Mouse (Mus musculus): ENCODE data around the gene Sfmbt1.

The Sfmbt1 gene

DNA sequence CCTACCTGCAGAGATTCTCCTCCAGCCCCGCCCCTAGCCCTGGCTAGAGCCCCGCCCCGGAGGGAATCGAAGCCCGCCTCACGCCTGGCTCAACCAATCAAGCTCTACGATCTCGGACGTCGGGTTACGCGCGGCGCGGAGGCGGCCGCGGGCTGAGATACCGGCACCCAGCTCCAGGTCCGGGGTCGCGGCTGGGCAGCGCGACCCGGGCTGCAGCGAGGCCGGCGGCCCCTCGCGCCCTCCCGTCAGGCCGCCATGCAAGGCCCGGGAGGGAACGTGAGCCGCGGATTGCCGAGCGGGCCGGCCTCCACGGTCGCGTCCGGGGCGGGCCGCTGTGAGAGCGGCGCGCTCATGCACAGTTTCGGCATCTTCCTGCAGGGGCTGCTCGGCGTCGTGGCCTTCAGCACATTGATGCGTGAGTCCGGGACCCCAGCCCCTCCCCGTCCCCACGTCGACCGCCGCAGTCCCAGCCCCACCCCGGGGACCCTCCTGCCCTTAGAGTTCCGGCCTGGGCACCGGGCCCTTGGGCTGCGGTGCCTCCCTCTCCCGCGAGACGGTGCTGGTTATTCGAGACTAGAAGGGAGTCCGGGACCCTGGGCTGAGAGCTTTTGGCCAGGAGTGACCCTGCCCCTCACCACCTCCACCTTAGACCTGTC, 111.0 kb downstream of the Sfmbt1 start, which contains the start of gene Tmem110:
Gene Tmem110 (plus strand): TSS at position 115 of the 656 bp plus-strand sequence.
- peak; percentile 73 to 76 for DNase-seq (ENCODE audit: low spot score in 2 of 2)

DNA sequence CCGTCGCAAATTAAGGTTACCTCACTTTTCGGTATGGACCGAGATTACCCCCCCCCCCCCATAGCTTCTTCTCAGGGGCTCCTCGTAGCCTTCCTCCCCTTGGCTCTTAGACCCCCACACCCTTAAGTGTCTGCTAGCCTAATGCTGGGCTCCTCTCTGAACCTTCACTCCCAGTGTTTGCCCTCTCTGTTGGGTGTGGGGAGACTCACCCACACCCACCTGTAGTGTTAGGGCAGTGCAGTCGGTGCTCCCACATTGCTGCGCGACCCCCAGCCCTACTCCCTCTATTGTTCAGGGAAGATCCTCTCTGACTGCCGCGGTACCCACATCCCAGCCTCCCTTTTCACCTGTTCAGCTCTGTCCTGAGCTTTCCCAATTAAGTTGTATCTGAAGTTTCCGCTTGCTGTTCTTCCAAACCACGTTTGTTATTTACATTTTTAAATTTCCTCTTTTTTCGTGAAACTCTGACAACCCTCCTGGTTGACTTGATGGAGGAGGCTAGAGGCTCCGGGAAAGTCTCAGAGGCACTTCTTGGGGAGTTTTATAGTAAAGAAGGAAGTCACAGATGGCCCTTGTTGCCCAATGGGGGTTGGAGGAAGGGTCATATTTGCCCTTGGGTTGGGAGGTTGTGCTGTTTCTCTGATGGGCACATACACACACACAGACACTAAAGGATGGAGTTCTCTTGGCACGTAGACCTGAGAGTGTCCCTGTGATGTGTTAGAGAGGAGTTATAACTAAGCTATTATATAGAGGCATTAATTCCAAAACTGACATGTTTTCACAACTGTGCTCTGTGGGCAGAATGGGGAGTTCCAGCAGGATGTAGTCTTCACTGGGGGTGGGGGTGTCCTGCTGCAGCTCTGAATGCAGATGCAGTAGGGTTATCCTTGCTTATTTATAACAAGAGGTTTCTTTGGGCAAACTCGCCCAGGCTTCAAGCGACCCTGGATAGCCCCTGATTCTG, 111.8 kb downstream of the Sfmbt1 start:
- no peak for DNase-seq (ENCODE audit: low spot score in 2 of 2)

DNA sequence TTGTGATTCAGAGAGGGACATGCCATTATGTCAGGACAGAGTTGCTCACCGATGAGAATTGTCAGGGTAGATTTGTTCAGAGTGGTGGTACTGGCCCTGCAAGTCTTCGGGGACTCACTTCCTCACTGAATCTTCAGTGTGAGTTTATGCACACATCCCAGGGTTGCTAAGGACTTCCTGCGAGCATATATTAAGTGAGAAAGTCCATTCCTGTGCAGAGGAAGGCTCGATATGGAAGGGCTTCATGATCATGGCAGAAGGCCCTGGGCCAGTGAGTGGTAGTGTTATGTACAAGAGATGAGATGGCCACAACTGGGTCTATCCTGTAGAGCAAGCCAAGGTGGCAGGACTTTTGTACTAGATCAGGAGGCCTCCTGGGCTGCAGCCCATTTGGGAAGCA, 112.8 kb downstream of the Sfmbt1 start:
- no peak for DNase-seq (ENCODE audit: low spot score in 2 of 2)

GRCm38 (mm10) chr14:30828077-30828476, 113.4 kb downstream of the Sfmbt1 start:
- no peak for DNase-seq (ENCODE audit: low spot score in 2 of 2)

- DNase-seq (ENCODE audit: low spot score in 2 of 2) = no peak
These were observed 114.2 kb downstream of the Sfmbt1 start for GRCm38 (mm10) chr14:30828635-30829460.

DNA sequence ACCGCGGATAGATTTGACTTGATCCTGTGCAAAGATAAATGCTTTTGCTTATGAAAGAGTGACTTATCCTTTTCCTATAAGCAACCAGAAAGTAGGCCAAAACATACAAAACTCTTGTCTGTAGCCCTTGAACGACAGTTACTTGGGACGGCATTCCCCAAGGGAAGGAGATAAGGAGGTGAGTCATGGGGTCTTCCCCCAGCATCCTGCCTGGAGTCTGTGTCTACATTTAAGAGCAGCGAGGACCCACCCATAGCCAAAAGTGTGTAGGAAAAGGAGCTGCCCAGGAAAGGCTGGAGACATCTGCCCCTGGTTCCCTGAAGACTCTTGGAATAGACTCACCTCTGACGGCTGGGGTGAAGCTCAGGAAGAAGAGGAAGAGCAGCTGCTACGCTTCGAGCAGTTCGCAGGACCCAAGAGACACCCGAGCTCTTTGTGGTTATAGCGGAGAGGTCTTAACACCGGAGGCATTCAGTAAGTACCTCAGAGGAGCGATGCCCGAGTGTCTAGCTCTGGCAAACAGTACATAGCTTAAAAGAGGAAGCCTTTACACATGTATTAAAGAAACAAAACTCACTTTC, 122.9 kb downstream of the Sfmbt1 start:
- no peak for DNase-seq (ENCODE audit: low spot score in 2 of 2)

DNA sequence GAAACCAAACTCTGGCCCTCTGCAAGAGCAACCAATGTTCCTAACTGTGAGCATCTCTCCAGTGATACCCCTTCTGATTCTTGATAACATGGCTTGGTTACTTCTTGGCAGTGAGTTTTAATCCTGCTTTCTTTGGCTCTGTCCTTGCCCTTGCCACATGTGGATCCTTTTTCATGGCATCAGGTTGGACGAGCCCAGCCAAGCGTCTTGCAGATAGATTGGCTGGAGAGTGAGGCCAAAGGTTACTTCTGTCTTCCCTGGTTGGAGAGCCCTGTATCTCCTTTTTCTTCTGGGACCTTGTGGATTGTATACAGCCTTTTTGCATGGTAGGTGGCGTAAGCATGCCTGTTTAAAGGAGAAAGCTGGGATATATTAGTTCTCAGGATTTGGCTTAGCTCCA, 129.1 kb downstream of the Sfmbt1 start:
- DNase-seq (ENCODE audit: low spot score in 2 of 2) = no peak

DNA sequence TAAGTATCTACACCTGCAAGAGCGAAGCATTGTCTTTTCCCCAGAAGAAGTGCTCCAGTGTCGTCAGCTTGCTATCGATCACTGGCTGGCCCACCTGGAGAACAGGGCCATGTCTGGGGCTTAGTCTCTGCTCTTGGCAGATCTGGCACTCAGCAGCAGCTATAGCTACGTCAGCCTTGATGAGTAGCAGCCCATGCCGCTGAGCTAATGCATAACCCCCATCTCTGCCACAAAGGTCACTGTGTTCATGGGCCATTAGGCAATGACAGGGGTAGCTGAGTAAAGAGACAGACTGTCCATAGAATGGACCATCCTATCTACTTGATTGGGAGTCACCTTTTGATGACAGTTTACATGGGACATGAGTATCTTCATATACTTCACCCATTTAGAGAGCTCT, 135.9 kb downstream of the Sfmbt1 start:
- no peak for DNase-seq (ENCODE audit: low spot score in 2 of 2)

DNA sequence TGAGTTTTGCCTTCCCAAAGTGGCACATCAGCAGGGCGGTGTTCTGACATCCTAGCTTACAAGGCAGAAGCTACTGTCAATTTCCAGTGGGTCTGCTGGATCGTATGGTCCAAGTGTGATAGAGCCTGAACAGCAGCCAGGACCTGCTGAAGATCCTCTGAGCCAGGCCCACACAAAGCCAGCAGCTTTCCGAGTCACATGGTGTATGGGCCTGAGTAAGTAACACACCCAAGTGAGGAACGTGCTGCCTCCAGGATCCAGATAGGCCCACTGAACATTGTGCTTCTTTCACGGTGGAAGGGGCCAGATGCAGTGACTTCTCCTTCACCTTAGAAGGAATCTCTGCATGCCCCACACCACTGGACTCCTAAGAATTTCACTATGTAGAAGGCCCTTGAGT, 137.7 kb downstream of the Sfmbt1 start:
- no peak for DNase-seq (ENCODE audit: low spot score in 2 of 2)

GRCm38 (mm10) chr14:30855316-30855715, 140.7 kb downstream of the Sfmbt1 start:
- DNase-seq (ENCODE audit: low spot score in 2 of 2) = no peak

DNA sequence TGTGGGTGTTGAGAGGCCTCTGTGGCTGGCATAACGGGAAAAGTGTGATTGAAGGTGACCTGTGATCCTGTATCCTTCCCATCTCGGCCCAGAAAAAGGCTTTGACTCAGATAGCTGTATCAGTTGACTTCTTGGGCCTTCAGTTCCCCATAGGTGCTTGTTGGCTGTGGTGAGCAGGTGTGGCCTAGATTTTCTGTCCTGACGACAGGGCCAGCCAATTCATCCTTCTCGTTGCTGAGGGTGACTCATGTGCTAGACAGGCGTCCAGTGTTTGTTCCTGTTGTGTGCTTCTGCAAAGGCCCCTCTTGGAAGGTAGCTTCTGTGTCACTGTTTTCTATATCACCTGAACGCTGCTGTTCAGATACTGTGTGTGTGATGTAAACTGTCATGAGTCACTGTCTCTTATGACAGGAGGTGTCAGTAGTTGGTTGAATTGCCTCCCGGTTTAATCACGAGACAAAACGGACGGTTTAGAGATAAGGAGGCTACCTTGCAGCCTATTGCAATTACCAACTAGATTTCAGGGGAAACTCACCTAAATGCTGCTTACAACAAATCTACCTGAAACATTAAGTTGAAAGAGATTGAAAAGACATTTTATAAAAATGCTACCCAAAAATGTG, 142.3 kb downstream of the Sfmbt1 start:
- no peak for DNase-seq (ENCODE audit: low spot score in 2 of 2)

- no peak for DNase-seq (ENCODE audit: low spot score in 2 of 2)
These were observed 143.3 kb downstream of the Sfmbt1 start for GRCm38 (mm10) chr14:30857990-30858389.

- no peak for DNase-seq (ENCODE audit: low spot score in 2 of 2)
These were observed 146.9 kb downstream of the Sfmbt1 start for GRCm38 (mm10) chr14:30861421-30862125.

GRCm38 (mm10) chr14:30862368-30862767, 147.7 kb downstream of the Sfmbt1 start:
- no peak for DNase-seq (ENCODE audit: low spot score in 2 of 2)

DNA sequence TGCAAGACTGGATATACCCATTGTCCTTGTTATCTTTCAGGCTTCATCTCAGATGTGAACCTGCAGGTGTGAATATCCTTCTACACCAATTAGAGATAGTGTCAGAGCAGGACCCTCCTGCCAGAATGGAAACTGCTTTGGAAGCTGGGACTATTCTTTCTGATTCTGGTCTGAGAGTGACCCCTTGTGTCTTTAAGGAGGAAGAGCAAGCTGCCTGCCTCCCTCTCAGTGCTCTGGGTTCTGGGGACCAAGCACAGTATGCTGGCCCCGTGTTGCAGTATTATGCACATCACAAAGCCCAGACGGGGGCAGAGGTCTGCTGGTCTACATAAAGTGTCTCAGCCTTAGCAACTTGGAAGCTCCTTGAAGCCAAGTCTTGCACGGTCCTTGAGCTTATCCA, 150.7 kb downstream of the Sfmbt1 start:
- no peak for DNase-seq (ENCODE audit: low spot score in 2 of 2)

- peak; percentile 48 to 62 for DNase-seq (ENCODE audit: low spot score in 2 of 2)
These were observed 152.4 kb downstream of the Sfmbt1 start for GRCm38 (mm10) chr14:30867042-30867441.

DNA sequence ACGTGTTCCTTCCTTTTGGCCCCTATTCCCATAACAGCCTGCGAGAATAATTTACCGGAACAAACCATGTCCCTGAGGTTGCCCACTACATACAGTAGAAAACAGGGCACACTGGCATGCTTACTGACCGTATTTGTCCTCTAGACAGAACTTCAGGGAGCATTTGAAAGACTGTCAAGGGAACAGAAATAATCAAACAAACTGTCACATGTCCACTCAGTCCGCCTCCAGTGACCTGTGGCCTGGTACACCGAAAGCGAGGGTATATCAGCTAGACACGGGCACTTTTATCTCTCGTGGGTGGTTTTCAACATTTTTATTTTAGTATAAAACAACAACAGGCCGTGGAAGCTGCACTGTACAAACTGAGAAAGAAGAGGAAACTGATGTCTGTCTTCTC, 154.2 kb downstream of the Sfmbt1 start:
- no peak for DNase-seq (ENCODE audit: low spot score in 2 of 2)

GRCm38 (mm10) chr14:30869391-30869801, 154.7 kb downstream of the Sfmbt1 start:
- DNase-seq (ENCODE audit: low spot score in 2 of 2) = no peak

GRCm38 (mm10) chr14:30870206-30871147, 155.8 kb downstream of the Sfmbt1 start:
- no peak for DNase-seq (ENCODE audit: low spot score in 2 of 2)

All from frontal cortex, postnatal 25 days (tissue).